Mouse (Mus musculus) left cerebral cortex, adult 18-20 months (tissue): ENCODE measurements around the gene Slc46a1. TPM values are rescaled to one million over a fixed set of nuclear protein-coding genes. Genes with fewer than 3 reads are reported as not detected.

ENCODE experiments used
- DNase-seq, 2 experiments: peaks; one replicate each; pipeline ENCODE4 v3.0.0; 2021 to 2022; ENCODE audit warnings: low spot score in 2 of 2, mixed read lengths in 1 of 2
- long read RNA-seq, 2 experiments: library from polyadenylated mRNA; stranded (forward); transcript quantifications; one replicate each; pipeline ENCODE4 v2.0.0; 2021
- total RNA-seq, 2 experiments: library from RNA; stranded (reverse); gene quantifications; 2 replicates each; pipeline ENCODE4 v1.2.3; 2021

Gene Slc46a1
- 10 to 100 TPM; 10.5 to 13.8 TPM for total RNA-seq
- long read RNA-seq, experiment 1, transcript Slc46a1-201 (5 exons, 1,978 nt): major isoform, 14 of 16 reads
- long read RNA-seq, experiment 1, partial matches to known transcripts: 1 of 16 reads
- long read RNA-seq, experiment 1, other reads (novel, unspliced or antisense): 0 of 16 reads
- long read RNA-seq, experiment 2, transcript Slc46a1-201 (5 exons, 1,978 nt): major isoform, 10 of 14 reads
- long read RNA-seq, experiment 2, partial matches to known transcripts: 1 of 14 reads
- long read RNA-seq, experiment 2, other reads (novel, unspliced or antisense): 0 of 14 reads

DNA sequence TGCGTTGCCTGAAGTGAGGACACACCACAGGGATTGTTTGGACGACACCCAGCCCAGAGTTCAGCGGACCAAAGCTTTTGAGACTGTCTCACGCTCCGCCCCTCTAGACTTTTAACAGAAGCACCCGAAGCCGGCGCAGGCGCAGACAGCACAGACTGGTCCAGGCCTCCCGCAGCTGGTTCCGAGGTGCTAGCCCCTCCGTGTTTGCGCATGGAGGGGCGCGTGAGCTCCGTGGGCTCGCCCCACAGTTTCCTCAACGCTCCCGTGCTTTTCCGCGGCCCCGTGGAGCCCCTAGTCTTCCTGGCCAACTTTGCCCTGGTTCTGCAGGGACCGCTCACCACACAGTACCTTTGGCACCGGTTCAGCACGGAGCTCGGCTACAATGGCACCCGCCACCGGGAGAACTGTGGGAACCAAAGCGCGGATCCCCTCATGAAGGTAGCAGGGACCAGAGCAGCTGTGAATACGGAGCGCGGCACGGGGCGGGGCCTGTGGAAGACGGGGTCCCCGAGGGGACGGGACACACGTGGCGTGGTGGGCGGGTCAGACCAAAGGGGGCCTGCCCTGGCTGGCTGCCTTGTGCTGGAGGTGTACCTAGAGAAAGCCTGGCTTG lies at the start of gene Slc46a1:
Gene Slc46a1, plus strand, starts transcription at position 130 of the 613 bp plus-strand sequence.
- peak; percentile 77 for DNase-seq

GRCm38 (mm10) chr11:78416854-78417253 lies 48.6 kb upstream of the Slc46a1 start:
- no peak for DNase-seq

DNA sequence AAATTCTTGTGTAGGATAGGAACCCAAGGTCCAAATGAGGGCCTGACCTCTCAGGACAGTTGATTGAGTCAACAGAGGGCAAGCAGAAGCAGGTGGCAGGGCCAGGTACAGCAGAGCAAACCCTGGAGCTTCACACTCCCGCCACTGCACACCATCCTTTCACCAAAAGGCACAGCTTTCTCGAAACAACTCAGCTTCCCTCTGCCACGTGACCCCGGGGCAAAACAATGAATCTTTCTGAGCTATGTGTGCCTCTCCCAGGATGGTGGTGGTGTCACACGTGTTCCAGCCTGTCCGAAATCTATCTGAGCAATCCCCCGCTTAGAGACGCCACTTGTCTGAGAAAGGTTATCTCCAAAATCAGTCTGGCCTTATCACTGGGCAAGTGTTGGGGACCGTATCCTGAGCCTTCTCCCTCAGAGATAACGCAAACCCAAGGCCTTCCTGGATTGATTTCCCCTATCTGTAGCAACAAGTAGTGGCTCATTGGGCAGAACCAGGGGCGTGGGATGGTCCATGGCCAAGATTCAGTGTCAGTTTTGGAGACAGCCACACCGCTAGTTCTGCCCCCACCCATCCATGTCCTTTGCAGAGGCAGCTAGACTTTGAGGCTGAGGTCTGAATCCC lies 45.1 kb upstream of the Slc46a1 start:
- DNase-seq: no peak

DNA sequence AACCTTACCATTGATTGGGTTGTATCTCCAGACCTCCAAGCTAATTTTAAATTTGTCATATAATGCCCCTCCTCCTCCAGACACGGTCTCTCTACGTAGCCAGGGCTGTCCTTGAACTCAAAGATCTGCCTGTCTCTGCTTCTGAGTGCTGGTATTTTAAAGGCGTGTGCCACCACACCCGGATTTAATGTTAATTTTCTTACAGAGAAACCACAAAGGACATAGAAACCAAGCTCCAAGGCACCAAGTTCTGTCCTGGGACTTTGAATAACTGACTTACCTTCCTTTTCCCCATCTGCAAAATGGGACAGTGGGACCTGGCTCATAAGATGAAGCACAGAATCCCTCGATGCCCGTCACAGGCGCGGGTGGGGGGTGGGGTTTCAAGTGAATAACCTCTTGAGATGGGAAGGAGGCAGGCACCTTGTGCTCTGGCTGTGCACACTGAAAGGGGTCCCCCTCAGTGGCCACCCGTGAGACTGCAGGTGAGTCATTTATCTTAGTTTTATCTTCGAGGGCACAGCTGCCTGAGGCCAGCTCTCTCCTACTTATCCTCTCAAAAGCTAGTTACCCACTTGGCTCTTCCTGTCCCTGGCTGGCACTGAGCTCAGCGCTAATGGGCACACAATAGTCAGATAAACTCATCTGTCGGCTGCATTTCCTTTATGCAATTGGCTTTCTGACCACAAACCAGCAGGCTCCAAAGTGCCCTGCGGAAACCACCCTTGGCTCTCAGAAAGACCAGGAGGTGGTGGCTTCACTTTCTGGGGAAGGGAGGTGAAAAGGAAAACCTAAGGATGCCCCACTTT lies 44.1 kb upstream of the Slc46a1 start:
- no peak for DNase-seq

DNA sequence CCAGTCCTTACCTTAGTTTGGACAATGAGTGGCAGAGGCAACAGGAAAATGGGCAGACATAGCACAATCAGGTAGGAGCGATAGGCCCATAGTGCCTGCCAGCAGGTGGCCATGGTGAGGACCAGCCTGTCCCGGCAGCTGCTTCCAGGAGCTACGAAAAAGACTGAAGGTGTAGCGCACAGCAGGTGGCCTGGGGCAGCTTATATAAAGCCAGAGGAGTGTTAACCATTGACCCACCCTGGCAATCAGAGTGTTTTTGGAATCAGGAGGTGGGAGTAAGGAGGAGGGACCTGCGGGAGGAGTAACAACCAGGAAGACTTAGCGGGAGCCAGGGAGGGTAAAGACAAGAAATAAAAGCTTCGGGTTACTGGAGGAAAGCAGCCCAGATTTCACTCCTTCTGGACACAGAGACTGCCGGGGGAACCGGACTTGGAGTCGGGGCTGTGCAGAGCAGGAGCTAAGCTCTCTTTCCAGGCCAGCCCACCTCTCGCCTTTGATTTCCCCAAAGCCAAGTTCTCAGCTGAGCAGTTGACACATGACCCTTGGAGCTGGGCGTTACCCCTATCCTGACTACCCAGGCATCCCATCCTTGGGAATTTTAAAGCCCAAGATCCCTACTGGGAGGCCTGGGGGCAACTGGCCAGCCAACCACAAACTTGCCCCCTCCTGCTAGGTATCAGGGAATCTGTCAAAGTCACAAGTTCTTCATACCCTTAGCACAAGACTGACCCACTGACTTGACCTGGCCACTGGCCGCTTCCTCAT lies 43.3 kb upstream of the Slc46a1 start, which contains the start of gene Slc13a2:
Gene Slc13a2, minus strand, starts transcription at position 163 of the 765 bp plus-strand sequence.
- no peak for DNase-seq

DNA sequence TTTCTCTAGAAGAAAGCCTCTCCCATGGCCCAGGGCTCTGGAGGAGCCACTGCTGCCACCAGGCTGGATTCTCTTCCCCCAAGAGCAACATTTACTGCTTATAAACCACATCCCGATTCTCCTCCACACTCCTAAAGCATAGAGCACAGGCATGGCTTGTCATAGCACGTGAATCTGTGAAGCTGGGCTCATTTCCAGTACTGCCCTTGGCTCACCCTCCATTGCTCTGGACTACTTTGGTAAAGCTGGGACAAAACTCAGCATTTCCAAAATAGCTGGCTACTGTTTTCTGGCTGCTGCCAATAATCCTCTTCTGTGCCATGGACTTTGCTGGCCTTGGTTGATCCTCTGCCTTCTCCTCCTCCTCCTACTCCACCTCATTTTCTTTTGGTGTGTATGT lies 41.1 kb upstream of the Slc46a1 start:
- DNase-seq: no peak

DNA sequence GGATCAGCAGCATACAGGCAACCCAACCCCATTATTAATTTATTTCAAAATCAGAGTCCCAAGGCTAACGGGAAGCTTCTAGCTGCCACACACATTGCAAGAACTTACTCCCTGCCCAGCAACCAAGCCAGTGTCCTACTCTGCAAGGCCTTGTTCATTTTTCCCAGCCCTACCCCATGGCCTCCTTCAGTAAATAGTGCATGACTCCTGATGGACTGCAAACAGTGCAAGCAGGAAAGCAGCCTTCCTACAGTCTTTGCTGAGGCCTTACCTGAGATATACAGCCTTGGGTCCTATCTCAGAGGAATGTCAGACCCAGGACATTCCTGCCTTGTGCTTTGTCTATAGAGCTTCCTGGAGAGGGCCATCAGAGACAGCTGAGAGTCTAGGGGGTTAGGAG lies 39.9 kb upstream of the Slc46a1 start:
- DNase-seq: no peak

DNA sequence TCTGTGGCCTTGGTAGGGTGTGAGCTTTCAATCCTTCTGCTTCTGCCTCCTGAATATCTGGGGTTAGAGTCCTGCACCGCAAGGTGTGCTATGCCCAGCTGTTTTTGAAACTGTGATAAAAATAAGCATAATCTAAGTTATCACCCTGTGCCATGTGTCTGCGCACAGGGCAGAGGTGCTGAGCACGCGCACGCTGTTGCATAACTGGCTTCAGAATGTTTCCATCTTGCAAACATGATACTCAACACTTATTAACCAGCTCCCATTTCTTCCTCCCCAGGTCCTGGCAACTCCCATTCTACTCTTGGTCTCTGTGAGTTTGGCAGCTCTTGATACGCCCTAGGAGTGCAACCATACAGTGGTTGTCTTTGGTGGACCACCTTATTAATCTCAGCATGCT lies 37.8 kb upstream of the Slc46a1 start:
- no peak for DNase-seq

DNA sequence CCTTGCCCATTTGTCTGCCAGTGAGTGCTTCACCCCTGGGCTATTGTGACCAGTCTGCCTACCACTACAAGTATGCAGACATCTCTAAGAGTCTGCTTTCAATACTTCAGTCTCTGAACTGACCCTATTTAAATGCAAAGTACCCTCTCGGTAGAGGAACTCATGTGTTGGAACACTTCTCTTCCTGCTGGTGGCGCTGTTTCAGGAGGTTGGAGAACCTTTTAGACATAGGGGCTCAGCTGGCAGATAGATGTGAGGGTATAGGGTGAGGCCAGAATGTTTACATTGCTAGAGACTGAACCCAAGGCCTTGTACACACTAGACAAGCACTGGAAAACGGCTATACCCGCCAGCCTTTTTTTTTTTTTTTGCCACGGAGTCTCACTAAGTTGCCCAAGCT lies 37.2 kb upstream of the Slc46a1 start:
- DNase-seq: no peak

DNA sequence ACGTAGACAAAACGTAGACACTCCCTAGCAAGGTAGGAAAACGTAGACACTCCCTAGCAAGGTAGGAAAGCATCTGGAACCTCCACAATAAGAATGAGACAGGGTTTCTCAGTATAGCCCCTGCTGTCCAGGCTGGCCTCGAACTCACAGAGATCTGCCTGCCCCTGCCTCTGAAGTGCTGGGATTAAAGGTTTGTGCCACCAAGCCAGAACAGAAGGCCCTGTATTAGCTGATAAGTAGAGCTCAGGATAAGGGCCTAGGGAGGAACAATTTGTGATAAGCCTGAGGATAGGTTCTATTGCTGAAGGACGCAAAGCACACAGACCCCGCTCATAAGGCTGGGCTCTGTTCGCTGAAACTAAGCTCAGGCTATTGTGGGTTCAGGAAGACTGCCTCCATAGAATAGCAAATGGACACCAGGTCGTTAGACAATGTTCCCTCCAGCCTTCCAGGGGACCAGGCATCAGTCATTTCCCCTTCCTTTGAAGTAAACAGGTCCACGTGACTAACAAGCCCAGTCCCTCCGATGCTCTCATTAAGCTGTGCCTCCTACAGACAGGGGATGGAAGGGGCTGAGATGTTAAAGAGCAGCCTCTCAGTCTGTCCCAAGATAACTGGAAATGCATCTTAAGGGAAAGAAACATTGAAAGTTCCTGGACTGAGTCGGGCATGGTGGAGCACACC lies 35.2 kb upstream of the Slc46a1 start:
- DNase-seq: no peak

- DNase-seq: no peak
Observed at GRCm38 (mm10) chr11:78431176-78431575, 34.3 kb upstream of the Slc46a1 start.

DNA sequence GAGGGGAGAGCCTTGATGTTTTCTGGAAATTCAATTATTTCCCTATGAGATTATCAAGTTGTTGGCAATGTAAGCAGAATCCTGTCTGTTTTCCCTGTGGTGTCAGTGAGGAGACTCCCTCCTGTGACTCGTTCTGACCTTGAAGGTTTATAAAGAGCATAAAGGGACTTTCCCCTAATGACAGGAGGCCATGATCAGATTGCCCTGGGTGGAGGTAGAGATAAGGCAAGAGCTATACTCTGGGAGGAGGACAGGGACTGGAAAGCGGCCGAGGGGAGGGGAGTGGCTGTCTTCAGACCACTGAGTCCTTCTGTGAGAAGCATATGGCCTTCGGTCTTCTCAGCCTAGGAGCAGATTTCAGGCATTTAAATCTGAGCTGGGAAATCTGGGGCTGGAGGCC lies 31.4 kb upstream of the Slc46a1 start:
- no peak for DNase-seq

GRCm38 (mm10) chr11:78435776-78436349 lies 29.6 kb upstream of the Slc46a1 start:
- no peak for DNase-seq

GRCm38 (mm10) chr11:78437182-78437581 lies 28.3 kb upstream of the Slc46a1 start:
- no peak for DNase-seq

DNA sequence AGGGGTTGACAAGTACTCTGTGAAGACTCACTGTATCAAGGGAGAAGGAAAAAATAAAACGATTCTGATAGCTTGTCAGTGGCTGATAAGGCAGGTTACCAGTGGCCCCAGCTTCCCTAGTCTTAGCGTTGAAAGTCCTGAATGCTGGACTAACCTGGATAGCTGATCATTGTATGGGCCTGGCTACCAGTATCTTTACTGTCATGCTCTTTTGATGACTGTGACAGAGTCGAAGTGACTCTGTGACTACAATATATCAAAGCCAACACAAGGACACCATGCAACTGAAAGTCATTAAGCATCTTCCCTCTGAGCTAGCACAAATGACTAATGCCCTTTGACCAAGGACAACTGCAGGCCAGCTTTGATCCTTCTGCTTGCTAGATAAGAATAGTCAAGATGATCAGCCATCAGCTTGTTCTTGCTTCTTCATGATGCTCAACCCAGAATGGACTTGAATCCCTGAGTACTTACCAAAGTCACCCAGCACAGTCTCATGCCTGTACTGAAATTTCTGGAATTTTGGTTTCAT lies 27.0 kb upstream of the Slc46a1 start:
- no peak for DNase-seq

GRCm38 (mm10) chr11:78443115-78443514 lies 22.4 kb upstream of the Slc46a1 start:
- no peak for DNase-seq

- no peak for DNase-seq
Observed at GRCm38 (mm10) chr11:78447168-78447567, 18.3 kb upstream of the Slc46a1 start.

GRCm38 (mm10) chr11:78448242-78448641 lies 17.3 kb upstream of the Slc46a1 start:
- DNase-seq: no peak

DNA sequence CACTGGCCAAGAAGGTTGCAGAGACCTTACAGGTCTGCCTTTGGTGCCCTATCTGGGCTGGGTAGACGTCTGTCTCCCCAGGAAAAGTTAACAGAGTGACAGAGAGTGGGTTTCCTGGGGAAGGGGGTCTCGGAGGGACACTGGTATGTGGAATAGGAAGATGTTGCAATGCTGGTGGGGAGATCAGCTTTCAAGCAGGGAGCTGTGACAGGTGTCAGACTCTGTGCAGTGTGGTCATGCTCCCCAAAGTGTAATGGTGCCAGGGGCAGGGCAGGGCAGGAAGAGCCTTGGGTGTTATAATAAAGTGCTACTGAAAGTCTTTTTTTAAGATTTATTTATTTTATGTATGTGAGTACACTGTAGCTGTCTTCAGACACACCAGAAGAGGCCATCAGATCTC lies 15.2 kb upstream of the Slc46a1 start:
- no peak for DNase-seq

DNA sequence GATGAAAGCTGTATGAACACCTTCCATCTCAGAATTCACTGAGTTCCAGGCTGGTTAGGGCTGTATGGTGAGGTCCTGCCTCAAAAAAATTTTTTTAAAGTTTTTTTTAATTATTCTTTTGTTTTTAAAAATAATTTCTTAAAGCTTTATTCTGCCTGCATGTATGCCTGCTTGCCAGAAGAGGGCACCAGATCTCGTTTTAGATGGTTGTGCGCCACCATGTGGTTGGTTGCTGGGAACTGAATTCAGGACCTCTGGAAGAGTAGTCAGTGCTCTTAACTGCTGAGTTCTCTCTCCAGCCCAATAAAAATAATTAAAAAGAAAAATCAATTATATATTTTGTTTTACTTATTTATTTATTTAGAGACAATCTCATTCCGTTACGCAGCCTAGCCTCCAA lies 11.8 kb upstream of the Slc46a1 start:
- peak; percentile 46 to 73 for DNase-seq
